Mouse (Mus musculus) forebrain, embryonic 10.5 days (tissue): ENCODE data around the gene Tnfaip8l1. TPM values are rescaled to one million over a fixed set of nuclear protein-coding genes. Genes with fewer than 3 reads are reported as not detected.
A peak's percentile ranks its signal among the peaks of the same experiment; 100 is the strongest.

ENCODE experiments used
- DNase-seq: peaks from one replicate; pipeline ENCODE4 v3.0.0-alpha.2; 2017; ENCODE audit warnings: low spot score; ENCODE audit errors: extremely low spot score
- H3K27ac ChIP-seq: fragments of 300-500 bp; sonication (generic); 2 replicates; pipeline ENCODE4 v1.5.1; 2016; ENCODE audit warnings: mild to moderate bottlenecking
- H3K27me3 ChIP-seq: fragments of 300-500 bp; sonication (generic); 2 replicates; pipeline ENCODE4 v1.6.1; 2016; ENCODE audit warnings: mild to moderate bottlenecking; ENCODE audit not compliant: poor library complexity, severe bottlenecking
- H3K36me3 ChIP-seq: fragments of 300-500 bp; sonication (generic); replicated peaks from 2 replicates; pipeline ENCODE4 v1.6.1; 2016; ENCODE audit warnings: mild to moderate bottlenecking, moderate library complexity
- H3K4me1 ChIP-seq: fragments of 300-500 bp; sonication (generic); 2 replicates; pipeline ENCODE4 v1.6.1; 2016
- H3K4me3 ChIP-seq: fragments of 300-500 bp; sonication (generic); 2 replicates; pipeline ENCODE4 v1.5.1; 2016; ENCODE audit warnings: mild to moderate bottlenecking, moderate library complexity
- H3K9me3 ChIP-seq: fragments of 300-500 bp; sonication (generic); 2 replicates; pipeline ENCODE4 v1.6.1; 2016; ENCODE audit warnings: mild to moderate bottlenecking, moderate library complexity
- WGBS: fragments of 180-500 bp; shearing (Covaris S2); methylation state at CpG from one replicate; pipeline ENCODE4 v1.1.7; 2016; 5-methylcytosine and 5-hydroxymethylcytosine counted together
- polyA plus RNA-seq: library from polyadenylated mRNA; unstranded; fragments of >200 nt; fragmentation: Nextera tagmentation; extraction: Ambion mirVana; gene quantifications from 2 replicates; pipeline ENCODE4 v1.2.1, GENCODE M21; 2016

Tnfaip8l1 gene
- 7.4 and 8.1 TPM in 2 replicates for polyA plus RNA-seq

GRCm38 (mm10) chr17:56162231-56162774 lies at the start of gene Tnfaip8l1:
Tnfaip8l1 (plus strand) TSS chr17:56162477.
- no peaks in the 10 kb centered on the region for H3K36me3 ChIP-seq
- H3K27me3 ChIP-seq: peaks cover 47% of the 10 kb centered on the region
- peak within 1 kb of the TSS; percentile 80 for H3K27ac ChIP-seq
- peaks cover 34% of the 10 kb centered on the region for H3K4me1 ChIP-seq
- peak; percentile 93 for DNase-seq
- WGBS: under 1% methylated on average over 30 of the region's 30 CpGs
- no peaks in the 10 kb centered on the region for H3K9me3 ChIP-seq
- peak within 1 kb of the TSS; percentile 57 for H3K4me3 ChIP-seq

GRCm38 (mm10) chr17:56112743-56113142 lies 49.5 kb upstream of the Tnfaip8l1 start:
- no peak overlapping the region for H3K4me3 ChIP-seq
- H3K27ac ChIP-seq: no peak overlapping the region
- H3K27me3 ChIP-seq: peaks cover 20% of the 10 kb centered on the region
- peaks cover 5% of the 10 kb centered on the region; the same call in 1 of the 2 replicates for H3K36me3 ChIP-seq
- no peaks in the 10 kb centered on the region for H3K9me3 ChIP-seq
- peaks cover 13% of the 10 kb centered on the region for H3K4me1 ChIP-seq
- DNase-seq: no peak
- 76% methylated on average over 3 of the region's 3 CpGs for WGBS

GRCm38 (mm10) chr17:56116193-56116592 lies 46.1 kb upstream of the Tnfaip8l1 start:
- no peaks in the 10 kb centered on the region for H3K9me3 ChIP-seq

DNA sequence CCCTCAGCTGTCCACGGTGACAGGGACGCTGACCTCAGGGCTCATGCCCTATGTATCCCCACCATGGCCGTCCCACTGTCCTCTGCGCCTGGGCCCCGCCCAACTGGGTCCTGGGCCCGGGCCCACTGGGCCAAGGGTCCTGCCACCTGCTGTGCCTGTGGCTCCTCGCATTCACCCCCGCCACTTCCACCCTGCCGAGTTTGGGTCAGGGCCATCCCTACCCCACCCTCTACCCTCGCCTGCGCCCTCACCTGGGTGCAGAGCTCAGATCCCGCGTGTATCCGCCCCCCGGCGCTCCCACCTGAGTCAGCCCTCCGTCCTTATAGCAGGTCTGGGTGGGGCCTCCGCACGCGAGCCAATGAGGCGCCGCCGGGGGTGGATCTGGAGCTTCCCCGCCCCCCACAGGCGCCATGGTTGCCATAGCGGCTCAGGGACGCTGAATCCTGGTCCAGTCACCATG lies 45.0 kb upstream of the Tnfaip8l1 start, which contains the start of gene Plin5:
Gene Plin5, minus strand, starts transcription at position 346 of the 460 bp plus-strand sequence.
- 0 out of 2 replicates have a peak within 1 kb of the TSS, but pooled peaks have one; percentile 27 for H3K27ac ChIP-seq
- H3K27me3 ChIP-seq: peaks cover 65% of the 10 kb centered on the region

More at GRCm38 (mm10) chr17:56116193-56116592, 46.1 kb upstream of the Tnfaip8l1 start:
- no peak overlapping the region for H3K4me3 ChIP-seq
- no peak overlapping the region for H3K27ac ChIP-seq
- H3K27me3 ChIP-seq: peaks cover 54% of the 10 kb centered on the region
- peaks cover 25% of the 10 kb centered on the region for H3K4me1 ChIP-seq
- DNase-seq: no peak
- WGBS: 77% methylated on average over 10 of the region's 10 CpGs
- H3K36me3 ChIP-seq: 0 out of 2 replicates have a peak, but pooled peaks cover 3% of the 10 kb centered on the region

GRCm38 (mm10) chr17:56119431-56119830 lies 42.8 kb upstream of the Tnfaip8l1 start:
- Histone ChIP-seq H3K27ac (no peak overlapping the region), H3K27me3 (peaks cover 87% of the 10 kb centered on the region), H3K9me3 (peaks cover 17% of the 10 kb centered on the region), H3K4me1 (peaks cover 27% of the 10 kb centered on the region), H3K36me3 (0 out of 2 replicates have a peak, but pooled peaks cover 4% of the 10 kb centered on the region), H3K4me3 (no peak overlapping the region; the same call in 1 of the 2 replicates)
- no peak for DNase-seq
- WGBS: 54% methylated on average over 12 of the region's 12 CpGs

More for the DNA sequence above, 45.0 kb upstream of the Tnfaip8l1 start, which contains the start of gene Plin5:
- WGBS: under 1% methylated on average over 27 of the region's 27 CpGs
- peak; percentile 57 for DNase-seq
- peaks cover 25% of the 10 kb centered on the region for H3K4me1 ChIP-seq
- H3K4me3 ChIP-seq: peak within 1 kb of the TSS; percentile 49
- 0 out of 2 replicates have a peak, but pooled peaks cover under 1% of the 10 kb centered on the region for H3K36me3 ChIP-seq
- peaks cover 5% of the 10 kb centered on the region for H3K9me3 ChIP-seq

GRCm38 (mm10) chr17:56119981-56120880 lies 42.0 kb upstream of the Tnfaip8l1 start:
- peaks cover 95% of the 10 kb centered on the region for H3K27me3 ChIP-seq
- 0 out of 2 replicates have a peak, but pooled peaks cover 4% of the 10 kb centered on the region for H3K36me3 ChIP-seq
- WGBS: 8% methylated on average over 66 of the region's 66 CpGs
- peaks cover 17% of the 10 kb centered on the region for H3K9me3 ChIP-seq
- H3K4me1 ChIP-seq: peaks cover 31% of the 10 kb centered on the region
- no peak overlapping the region for H3K27ac ChIP-seq
- DNase-seq: no peak
- H3K4me3 ChIP-seq: peak overlapping the region; percentile 22

GRCm38 (mm10) chr17:56121826-56122225 lies 40.5 kb upstream of the Tnfaip8l1 start, which contains the start of gene Lrg1:
Lrg1 (minus strand) TSS chr17:56122001.
- Histone ChIP-seq H3K27me3 (peaks cover 93% of the 10 kb centered on the region), H3K36me3 (0 out of 2 replicates have a peak, but pooled peaks cover 4% of the 10 kb centered on the region), H3K9me3 (peaks cover 17% of the 10 kb centered on the region), H3K4me1 (peaks cover 31% of the 10 kb centered on the region), H3K27ac (no peak within 1 kb of the TSS), H3K4me3 (no peak within 1 kb of the TSS)
- WGBS: 72% methylated on average over 2 of the region's 2 CpGs
- DNase-seq: no peak

- WGBS: 89% methylated on average over 12 of the region's 12 CpGs
- H3K9me3 ChIP-seq: peaks cover 17% of the 10 kb centered on the region
- H3K36me3 ChIP-seq: 0 out of 2 replicates have a peak, but pooled peaks cover 4% of the 10 kb centered on the region
- no peak for DNase-seq
- H3K27me3 ChIP-seq: peaks cover 80% of the 10 kb centered on the region
- peaks cover 24% of the 10 kb centered on the region for H3K4me1 ChIP-seq
- no peak overlapping the region for H3K27ac ChIP-seq
- H3K4me3 ChIP-seq: no peak overlapping the region
Observed at GRCm38 (mm10) chr17:56123161-56123560, 39.1 kb upstream of the Tnfaip8l1 start.

- 42% methylated on average over 59 of the region's 59 CpGs for WGBS
- Histone ChIP-seq H3K4me1 (peaks cover 24% of the 10 kb centered on the region), H3K9me3 (peaks cover 17% of the 10 kb centered on the region), H3K27ac (peak overlapping the region; percentile 77), H3K36me3 (0 out of 2 replicates have a peak, but pooled peaks cover 4% of the 10 kb centered on the region), H3K27me3 (peaks cover 74% of the 10 kb centered on the region), H3K4me3 (peak overlapping the region; percentile 53)
- no peak for DNase-seq
Observed at GRCm38 (mm10) chr17:56123681-56124340, 38.5 kb upstream of the Tnfaip8l1 start.

GRCm38 (mm10) chr17:56124377-56125275 lies 37.7 kb upstream of the Tnfaip8l1 start:
- H3K4me3 ChIP-seq: peak overlapping the region; percentile 53
- peak; percentile 60 for DNase-seq
- peaks cover 21% of the 10 kb centered on the region for H3K4me1 ChIP-seq
- peaks cover 17% of the 10 kb centered on the region for H3K9me3 ChIP-seq
- H3K27ac ChIP-seq: peak overlapping the region; percentile 77
- 0 out of 2 replicates have a peak, but pooled peaks cover 4% of the 10 kb centered on the region for H3K36me3 ChIP-seq
- peaks cover 65% of the 10 kb centered on the region for H3K27me3 ChIP-seq
- 12% methylated on average over 59 of the region's 59 CpGs for WGBS

GRCm38 (mm10) chr17:56125276-56125630 lies 37.0 kb upstream of the Tnfaip8l1 start:
- DNase-seq: no peak
- WGBS: 90% methylated on average over 4 of the region's 4 CpGs
- Histone ChIP-seq H3K27ac (no peak overlapping the region), H3K4me3 (no peak overlapping the region), H3K27me3 (peaks cover 59% of the 10 kb centered on the region), H3K4me1 (peaks cover 15% of the 10 kb centered on the region), H3K9me3 (peaks cover 17% of the 10 kb centered on the region), H3K36me3 (0 out of 2 replicates have a peak, but pooled peaks cover 4% of the 10 kb centered on the region)
